Mouse (Mus musculus) testis, adult 2 months (tissue): ENCODE results near the gene Mroh2a.

Experiments used
- CTCF ChIP-seq: fragments of 200-500 bp; IDR thresholded peaks from 2 replicates; pipeline ENCODE4 v1.5.1; 2012; ENCODE audit warnings: low read depth, mild to moderate bottlenecking, inconsistent platforms, low read length, moderate library complexity; ENCODE audit not compliant: control insufficient read depth, insufficient read depth, insufficient replicate concordance
- POLR2A ChIP-seq: fragments of 200-500 bp; IDR thresholded peaks from 2 replicates; pipeline ENCODE4 v1.6.1; 2012; ENCODE audit warnings: low read depth, mild to moderate bottlenecking, inconsistent platforms, low read length, moderate library complexity; ENCODE audit not compliant: control insufficient read depth

DNA sequence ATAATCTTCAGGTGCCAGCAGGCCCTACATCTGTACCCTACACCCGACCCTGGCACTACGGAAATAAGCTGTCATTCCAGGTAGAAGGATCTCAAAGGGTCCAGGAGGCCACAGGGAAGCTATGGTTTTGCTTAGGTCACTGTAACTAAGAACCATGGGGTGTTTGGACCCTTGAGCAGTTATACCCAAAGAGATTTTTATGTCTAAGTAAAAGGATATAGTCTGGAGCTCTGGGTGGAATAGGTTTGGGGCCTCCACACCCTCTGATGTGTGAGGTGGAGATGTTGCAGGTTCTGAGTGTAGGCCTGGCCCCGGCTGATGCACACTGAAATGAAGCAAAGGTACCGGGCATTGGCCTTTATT is 7.4 kb downstream of the Mroh2a start:
- TF ChIP-seq CTCF (no peak), POLR2A (no peak)
